Mouse (Mus musculus) midbrain, embryonic 16.5 days (tissue): ENCODE measurements around the gene Foxn4. TPM values are rescaled to one million over a fixed set of nuclear protein-coding genes. Genes with fewer than 3 reads are reported as not detected.

Experiments
- ATAC-seq: fragments of 200-750 bp; cut with Nextera tagmentation; 2 replicates; pipeline ENCODE4 v1.8.0; 2017; ENCODE audit warnings: moderate TSS enrichment
- H3K27ac ChIP-seq: fragments of 300-500 bp; sonication (generic); 2 replicates; pipeline ENCODE4 v1.5.1; 2014; ENCODE audit warnings: mild to moderate bottlenecking, low read length, mixed read lengths
- H3K27me3 ChIP-seq: fragments of 300-500 bp; sonication (generic); 2 replicates; pipeline ENCODE4 v1.6.1; 2014; ENCODE audit warnings: low read depth, low read length, mixed read lengths; ENCODE audit not compliant: control insufficient read depth, insufficient read depth
- H3K36me3 ChIP-seq: fragments of 300-500 bp; sonication (generic); 2 replicates; pipeline ENCODE4 v1.6.1; 2014; ENCODE audit warnings: mild to moderate bottlenecking, low read length, moderate library complexity, mixed read lengths; ENCODE audit not compliant: control insufficient read depth, insufficient read depth
- H3K4me1 ChIP-seq: fragments of 300-500 bp; sonication (generic); 2 replicates; pipeline ENCODE4 v1.6.1; 2014; ENCODE audit warnings: mild to moderate bottlenecking, low read length, mixed read lengths; ENCODE audit not compliant: control insufficient read depth, insufficient read depth
- H3K4me2 ChIP-seq: fragments of 300-500 bp; sonication (generic); 2 replicates; pipeline ENCODE4 v1.6.1; 2014; ENCODE audit warnings: mild to moderate bottlenecking, low read length, mixed read lengths
- H3K4me3 ChIP-seq: fragments of 300-500 bp; sonication (generic); 2 replicates; pipeline ENCODE4 v1.5.1; 2014; ENCODE audit warnings: low read depth, mild to moderate bottlenecking, low read length, moderate library complexity, mixed read lengths
- H3K9ac ChIP-seq: fragments of 300-500 bp; sonication (generic); 2 replicates; pipeline ENCODE4 v1.6.1; 2014; ENCODE audit warnings: low read depth, low read length, mixed read lengths
- H3K9me3 ChIP-seq: fragments of 300-500 bp; sonication (generic); replicated peaks from 2 replicates; pipeline ENCODE4 v1.6.1; 2014; ENCODE audit warnings: mild to moderate bottlenecking, low read length, mixed read lengths; ENCODE audit not compliant: control insufficient read depth, poor library complexity, severe bottlenecking
- WGBS: fragments of 180-500 bp; shearing (Covaris S2); extraction: QIAGEN DNeasy Blood & Tissue Kit; methylation state at CpG from one replicate; pipeline ENCODE4 v1.1.7; 2014; 5-methylcytosine and 5-hydroxymethylcytosine counted together
- polyA plus RNA-seq: library from polyadenylated mRNA; unstranded; fragments of >200 nt; fragmentation: Nextera tagmentation; extraction: Ambion mirVana; gene quantifications from 2 replicates; pipeline ENCODE4 v1.2.1, GENCODE M21; 2015

Gene Foxn4
- polyA plus RNA-seq, 1 experiment from 2014 or later: 0.36 TPM

GRCm38 (mm10) chr5:114218771-114219170 lies 54.8 kb downstream of the Foxn4 start:
- no peak for ATAC-seq
- H3K27me3 ChIP-seq: no peaks in the 10 kb centered on the region
- no peaks in the 10 kb centered on the region for H3K9me3 ChIP-seq
- H3K27ac ChIP-seq: no peak overlapping the region
- no peaks in the 10 kb centered on the region for H3K36me3 ChIP-seq
- H3K9ac ChIP-seq: no peak overlapping the region
- no peaks in the 10 kb centered on the region for H3K4me1 ChIP-seq
- H3K4me2 ChIP-seq: no peak overlapping the region
- WGBS: 87% methylated on average over 14 of the region's 14 CpGs
- H3K4me3 ChIP-seq: no peak overlapping the region

GRCm38 (mm10) chr5:114213183-114213582 lies 60.4 kb downstream of the Foxn4 start:
- 73% methylated on average over 10 of the region's 10 CpGs for WGBS
- H3K4me3 ChIP-seq: no peak overlapping the region
- no peak overlapping the region for H3K27ac ChIP-seq
- H3K27me3 ChIP-seq: no peaks in the 10 kb centered on the region
- no peaks in the 10 kb centered on the region for H3K9me3 ChIP-seq
- no peak overlapping the region for H3K9ac ChIP-seq
- no peaks in the 10 kb centered on the region for H3K4me1 ChIP-seq
- H3K36me3 ChIP-seq: no peaks in the 10 kb centered on the region
- no peak for ATAC-seq
- H3K4me2 ChIP-seq: no peak overlapping the region

GRCm38 (mm10) chr5:114206158-114206557 lies 67.4 kb downstream of the Foxn4 start:
- Histone ChIP-seq H3K4me2 (no peak overlapping the region), H3K4me1 (no peaks in the 10 kb centered on the region), H3K27ac (no peak overlapping the region), H3K9me3 (no peaks in the 10 kb centered on the region), H3K36me3 (no peaks in the 10 kb centered on the region), H3K4me3 (no peak overlapping the region), H3K27me3 (no peaks in the 10 kb centered on the region), H3K9ac (no peak overlapping the region)
- 86% methylated on average over 2 of the region's 2 CpGs for WGBS
- no peak for ATAC-seq

Other genes with a start within 250 kb of the Foxn4 start
- gene Usp30, start 208.3 kb downstream of the Foxn4 start, polyA plus RNA-seq: 19.9 and 22.7 TPM in 2 replicates
- gene Svop, start 182.2 kb downstream of the Foxn4 start, polyA plus RNA-seq: 111 and 113 TPM in 2 replicates
- 5.1 and 5.8 TPM in 2 replicates for gene Alkbh2, start 145.6 kb downstream of the Foxn4 start, polyA plus RNA-seq
- 8.2 and 9.1 TPM in 2 replicates for gene Ung, start 143.4 kb downstream of the Foxn4 start, polyA plus RNA-seq
- gene Acacb, start 127.3 kb downstream of the Foxn4 start, polyA plus RNA-seq: 5.1 and 5.2 TPM in 2 replicates
- gene Myo1h, start 15.4 kb upstream of the Foxn4 start, polyA plus RNA-seq: 0.82 and 0.97 TPM in 2 replicates
- 70.3 and 82.3 TPM in 2 replicates for gene Kctd10, start 106.7 kb upstream of the Foxn4 start, polyA plus RNA-seq
- 35.6 and 39.0 TPM in 2 replicates for gene Ube3b, start 106.8 kb upstream of the Foxn4 start, polyA plus RNA-seq
- 35.9 and 38.7 TPM in 2 replicates for gene Mmab, start 170.3 kb upstream of the Foxn4 start, polyA plus RNA-seq
- 72.6 and 77.0 TPM in 2 replicates for gene Mvk, start 170.5 kb upstream of the Foxn4 start, polyA plus RNA-seq